Mouse (Mus musculus): ENCODE measurements around the gene Ptpre. TPM values are rescaled to one million over a fixed set of nuclear protein-coding genes. Genes with fewer than 3 reads are reported as not detected.

The Ptpre gene
- polyA plus RNA-seq, 1 experiment from 2014 or later = 1.0 TPM

GRCm38 (mm10) chr7:135524424-135524967, 12.8 kb upstream of the Ptpre start:
- Histone ChIP-seq H3K9me3 (replicated peaks; ENCODE audit: control insufficient read depth, low read length) (no peaks in the 10 kb centered on the region), H3K9ac (replicated peaks; ENCODE audit: low read length) (no peak overlapping the region), H3K27ac (replicated peaks; ENCODE audit: low read depth, low read length) (no peak overlapping the region), H3K4me3 (ENCODE audit: low read depth, low read length) (no peak overlapping the region), H3K4me1 (ENCODE audit: control insufficient read depth, insufficient read depth, low read length) (no peaks in the 10 kb centered on the region), H3K27me3 (ENCODE audit: control insufficient read depth, insufficient read depth, low read length) (no peaks in the 10 kb centered on the region), H3K36me3 (replicated peaks; ENCODE audit: control insufficient read depth, insufficient read depth, low read depth, low read length) (no peaks in the 10 kb centered on the region), H3K4me2 (ENCODE audit: low read depth, low read length) (no peak overlapping the region)
- WGBS = 74% methylated on average over 6 of the region's 6 CpGs
- DNase-seq (ENCODE audit: low spot score) (no peak), ATAC-seq (replicated peaks; ENCODE audit: insufficient number of reproducible peaks, low FRiP score, low TSS enrichment, low read depth) (no peak)

GRCm38 (mm10) chr7:135526574-135527152, 10.6 kb upstream of the Ptpre start:
- H3K36me3 ChIP-seq (replicated peaks; ENCODE audit: control insufficient read depth, insufficient read depth, low read depth, low read length) = no peaks in the 10 kb centered on the region
- ATAC-seq (replicated peaks; ENCODE audit: insufficient number of reproducible peaks, low FRiP score, low TSS enrichment, low read depth) = no peak
- H3K9ac ChIP-seq (replicated peaks; ENCODE audit: low read length) = no peak overlapping the region
- WGBS = 86% methylated on average over 3 of the region's 3 CpGs
- H3K4me2 ChIP-seq (ENCODE audit: low read depth, low read length) = no peak overlapping the region
- H3K4me3 ChIP-seq (ENCODE audit: low read depth, low read length) = no peak overlapping the region
- no peak overlapping the region for H3K27ac ChIP-seq (replicated peaks; ENCODE audit: low read depth, low read length)
- DNase-seq (ENCODE audit: low spot score) = no peak
- no peaks in the 10 kb centered on the region for H3K9me3 ChIP-seq (replicated peaks; ENCODE audit: control insufficient read depth, low read length)
- no peaks in the 10 kb centered on the region for H3K4me1 ChIP-seq (ENCODE audit: control insufficient read depth, insufficient read depth, low read length)
- no peaks in the 10 kb centered on the region for H3K27me3 ChIP-seq (ENCODE audit: control insufficient read depth, insufficient read depth, low read length)

- H3K4me1 ChIP-seq (ENCODE audit: control insufficient read depth, insufficient read depth, low read length) = no peaks in the 10 kb centered on the region
- no peak overlapping the region for H3K27ac ChIP-seq (replicated peaks; ENCODE audit: low read depth, low read length)
- no peaks in the 10 kb centered on the region for H3K9me3 ChIP-seq (replicated peaks; ENCODE audit: control insufficient read depth, low read length)
- no peak overlapping the region for H3K4me2 ChIP-seq (ENCODE audit: low read depth, low read length)
- H3K36me3 ChIP-seq (replicated peaks; ENCODE audit: control insufficient read depth, insufficient read depth, low read depth, low read length) = no peaks in the 10 kb centered on the region
- 56% methylated on average over 3 of the region's 3 CpGs for WGBS
- no peak overlapping the region for H3K9ac ChIP-seq (replicated peaks; ENCODE audit: low read length)
- no peak overlapping the region for H3K4me3 ChIP-seq (ENCODE audit: low read depth, low read length)
- no peak for DNase-seq (ENCODE audit: low spot score)
- H3K27me3 ChIP-seq (ENCODE audit: control insufficient read depth, insufficient read depth, low read length) = no peaks in the 10 kb centered on the region
- ATAC-seq (replicated peaks; ENCODE audit: insufficient number of reproducible peaks, low FRiP score, low TSS enrichment, low read depth) = no peak
Measured at GRCm38 (mm10) chr7:135527169-135527568, 10.1 kb upstream of the Ptpre start.

GRCm38 (mm10) chr7:135528515-135528914, 8.8 kb upstream of the Ptpre start, which contains the start of gene Clrn3:
TSS of gene Clrn3 (minus strand) at chr7:135528654.
- Histone ChIP-seq H3K9ac (replicated peaks; ENCODE audit: low read length) (no peak within 1 kb of the TSS), H3K27me3 (ENCODE audit: control insufficient read depth, insufficient read depth, low read length) (no peaks in the 10 kb centered on the region), H3K36me3 (replicated peaks; ENCODE audit: control insufficient read depth, insufficient read depth, low read depth, low read length) (no peaks in the 10 kb centered on the region), H3K27ac (replicated peaks; ENCODE audit: low read depth, low read length) (no peak within 1 kb of the TSS), H3K4me3 (ENCODE audit: low read depth, low read length) (no peak within 1 kb of the TSS), H3K4me1 (ENCODE audit: control insufficient read depth, insufficient read depth, low read length) (no peaks in the 10 kb centered on the region), H3K9me3 (replicated peaks; ENCODE audit: control insufficient read depth, low read length) (no peaks in the 10 kb centered on the region), H3K4me2 (ENCODE audit: low read depth, low read length) (no peak within 1 kb of the TSS)
- DNase-seq (ENCODE audit: low spot score) (no peak), ATAC-seq (replicated peaks; ENCODE audit: insufficient number of reproducible peaks, low FRiP score, low TSS enrichment, low read depth) (no peak)
- 88% methylated on average over 7 of the region's 7 CpGs for WGBS

- H3K4me3 ChIP-seq (ENCODE audit: low read depth, low read length) = no peak overlapping the region
- H3K9me3 ChIP-seq (replicated peaks; ENCODE audit: control insufficient read depth, low read length) = no peaks in the 10 kb centered on the region
- no peak overlapping the region for H3K9ac ChIP-seq (replicated peaks; ENCODE audit: low read length)
- no peaks in the 10 kb centered on the region for H3K4me1 ChIP-seq (ENCODE audit: control insufficient read depth, insufficient read depth, low read length)
- H3K36me3 ChIP-seq (replicated peaks; ENCODE audit: control insufficient read depth, insufficient read depth, low read depth, low read length) = no peaks in the 10 kb centered on the region
- WGBS = 87% methylated on average over 2 of the region's 2 CpGs
- no peaks in the 10 kb centered on the region for H3K27me3 ChIP-seq (ENCODE audit: control insufficient read depth, insufficient read depth, low read length)
- no peak overlapping the region for H3K27ac ChIP-seq (replicated peaks; ENCODE audit: low read depth, low read length)
- H3K4me2 ChIP-seq (ENCODE audit: low read depth, low read length) = no peak overlapping the region
- no peak for DNase-seq (ENCODE audit: low spot score)
- no peak for ATAC-seq (replicated peaks; ENCODE audit: insufficient number of reproducible peaks, low FRiP score, low TSS enrichment, low read depth)
Measured at GRCm38 (mm10) chr7:135529068-135529467, 8.2 kb upstream of the Ptpre start.

- Histone ChIP-seq H3K9me3 (replicated peaks; ENCODE audit: control insufficient read depth, low read length) (no peaks in the 10 kb centered on the region), H3K27ac (replicated peaks; ENCODE audit: low read depth, low read length) (no peak overlapping the region), H3K4me3 (ENCODE audit: low read depth, low read length) (no peak overlapping the region), H3K9ac (replicated peaks; ENCODE audit: low read length) (no peak overlapping the region), H3K4me2 (ENCODE audit: low read depth, low read length) (no peak overlapping the region), H3K36me3 (replicated peaks; ENCODE audit: control insufficient read depth, insufficient read depth, low read depth, low read length) (no peaks in the 10 kb centered on the region), H3K4me1 (ENCODE audit: control insufficient read depth, insufficient read depth, low read length) (no peaks in the 10 kb centered on the region; the same call in 1 of the 2 replicates), H3K27me3 (ENCODE audit: control insufficient read depth, insufficient read depth, low read length) (peaks cover 13% of the 10 kb centered on the region)
- DNase-seq (ENCODE audit: low spot score) (no peak), ATAC-seq (replicated peaks; ENCODE audit: insufficient number of reproducible peaks, low FRiP score, low TSS enrichment, low read depth) (no peak)
- 72% methylated on average over 2 of the region's 2 CpGs for WGBS
Measured at GRCm38 (mm10) chr7:135534548-135535189, 2.6 kb upstream of the Ptpre start.

GRCm38 (mm10) chr7:135535908-135536307, 1.4 kb upstream of the Ptpre start:
- no peak for ATAC-seq (replicated peaks; ENCODE audit: insufficient number of reproducible peaks, low FRiP score, low TSS enrichment, low read depth)
- H3K36me3 ChIP-seq (replicated peaks; ENCODE audit: control insufficient read depth, insufficient read depth, low read depth, low read length) = no peaks in the 10 kb centered on the region
- WGBS = 88% methylated on average over 3 of the region's 3 CpGs

More at GRCm38 (mm10) chr7:135535908-135536307, 1.4 kb upstream of the Ptpre start:
- no peaks in the 10 kb centered on the region; the same call in 1 of the 2 replicates for H3K4me1 ChIP-seq (ENCODE audit: control insufficient read depth, insufficient read depth, low read length)
- H3K27ac ChIP-seq (replicated peaks; ENCODE audit: low read depth, low read length) = no peak overlapping the region
- H3K9ac ChIP-seq (replicated peaks; ENCODE audit: low read length) = no peak overlapping the region
- H3K27me3 ChIP-seq (ENCODE audit: control insufficient read depth, insufficient read depth, low read length) = peaks cover 13% of the 10 kb centered on the region
- no peak overlapping the region for H3K4me3 ChIP-seq (ENCODE audit: low read depth, low read length)
- no peak for DNase-seq (ENCODE audit: low spot score)
- no peak overlapping the region for H3K4me2 ChIP-seq (ENCODE audit: low read depth, low read length)
- H3K9me3 ChIP-seq (replicated peaks; ENCODE audit: control insufficient read depth, low read length) = no peaks in the 10 kb centered on the region

All from embryonic facial prominence, embryonic 11.5 days (tissue).